Mouse (Mus musculus) megakaryocyte-erythroid progenitor cell, adult 5-6 weeks (primary cell): ENCODE results near the gene Selenof. TPM values are rescaled to one million over a fixed set of nuclear protein-coding genes. Genes with fewer than 3 reads are reported as not detected.
A peak's percentile ranks its signal among the peaks of the same experiment; 100 is the strongest.

Experiments
- ATAC-seq: replicated peaks from 2 replicates; pipeline ENCODE4 v1.8.0; 2016; ENCODE audit warnings: mild to moderate bottlenecking, inconsistent platforms; ENCODE audit not compliant: severe bottlenecking, poor library complexity, low FRiP score, low TSS enrichment
- total RNA-seq, 2 experiments: library from RNA; stranded (forward) in 1 of 2; stranded (reverse) in 1 of 2; fragments of 200-1000, 215-1000 nt in 1 of 2; fragments of >200 nt in 1 of 2; fragmentation: Nextera tagmentation in 1 of 2; gene quantifications; 2 replicates each; pipeline ENCODE4 v1.2.3; 2014 to 2017

Gene Selenof
- total RNA-seq (2014; fragmentation: Nextera tagmentation) (228 and 242 TPM in 2 replicates), total RNA-seq (2017) (570 and 661 TPM in 2 replicates)

DNA sequence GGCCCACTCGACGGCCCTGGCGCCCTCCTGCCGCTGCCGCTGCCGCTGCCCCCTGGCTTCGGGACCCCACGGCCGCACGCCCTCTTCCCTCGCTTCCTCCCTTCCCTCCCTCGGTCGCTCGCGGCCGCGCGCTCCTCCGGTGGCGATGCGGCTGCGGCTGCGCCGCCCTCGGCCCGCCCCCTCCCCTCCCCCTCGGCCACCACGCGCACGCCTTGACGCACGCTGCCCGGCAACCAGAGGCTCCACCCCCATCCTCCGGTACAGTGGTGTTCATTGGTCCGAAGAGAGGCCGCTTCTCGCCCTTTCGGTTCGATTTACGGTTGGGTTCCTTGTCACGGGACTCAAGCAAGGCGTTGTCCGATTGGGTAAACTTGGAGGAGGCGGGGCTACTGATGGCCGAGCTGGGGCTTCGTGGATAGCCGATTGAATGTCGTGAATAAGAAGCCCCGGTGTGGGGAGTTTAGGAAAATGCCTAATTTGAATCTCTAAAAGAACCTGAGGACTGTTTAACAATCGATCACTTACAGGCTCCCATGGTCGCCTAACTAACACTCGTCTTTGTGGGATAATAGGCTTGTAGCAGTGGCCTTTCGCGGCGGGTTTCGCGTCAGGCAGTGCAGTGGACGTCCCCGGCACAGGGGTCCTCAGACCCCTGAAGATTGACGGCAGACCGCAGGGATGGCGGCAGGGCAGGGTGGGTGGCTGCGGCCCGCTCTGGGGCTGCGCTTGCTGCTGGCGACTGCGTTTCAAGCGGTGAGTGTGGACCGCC lies at the start of gene Selenof, which contains the start of gene Hs2st1:
TSS of gene Selenof (plus strand) at position 258 of the 769 bp plus-strand sequence.
TSS of gene Hs2st1 (minus strand) at position 135 of the 769 bp plus-strand sequence.
- peak; percentile 97 for ATAC-seq

DNA sequence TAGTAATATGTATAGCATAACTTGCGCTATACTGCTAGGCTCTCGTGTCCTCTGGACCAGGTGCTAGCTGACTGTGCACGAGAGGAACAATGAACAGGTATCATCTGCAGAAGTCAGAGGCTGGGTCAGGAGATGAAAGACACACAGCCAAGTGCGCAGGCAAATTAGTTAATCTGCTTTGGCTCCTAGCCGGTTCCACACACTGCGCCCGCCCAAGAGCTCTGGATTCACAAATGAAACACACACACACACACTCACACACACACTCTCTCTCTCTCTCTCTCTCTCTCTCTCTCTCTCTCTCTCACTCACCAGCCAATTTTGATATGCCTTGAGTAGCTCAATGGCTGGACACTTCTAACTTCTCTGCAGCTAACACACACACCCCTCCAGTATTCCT lies 42.2 kb upstream of the Selenof start:
- ATAC-seq, result no peak

DNA sequence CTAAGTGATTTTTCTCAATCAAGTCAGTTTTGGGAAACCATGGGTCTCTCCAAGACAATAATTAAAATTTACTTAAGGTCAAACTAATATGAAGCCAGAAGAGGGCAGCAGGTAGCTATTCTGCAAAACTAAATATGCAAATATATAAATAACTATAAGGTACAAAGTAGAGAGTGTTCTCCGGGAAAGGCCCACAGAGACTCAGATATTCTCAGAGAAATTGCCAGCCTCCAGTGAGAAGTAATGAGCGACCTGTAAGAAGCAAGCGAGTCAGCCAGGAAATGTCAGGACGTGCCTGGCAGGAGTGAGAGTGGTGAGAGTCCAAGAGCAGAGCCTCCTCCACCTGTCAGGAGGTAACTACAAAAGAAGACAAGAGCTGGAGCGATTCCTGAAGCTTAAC lies 39.1 kb upstream of the Selenof start:
- 0 out of 2 replicates have a peak, but pooled peaks have one; percentile 20 for ATAC-seq

DNA sequence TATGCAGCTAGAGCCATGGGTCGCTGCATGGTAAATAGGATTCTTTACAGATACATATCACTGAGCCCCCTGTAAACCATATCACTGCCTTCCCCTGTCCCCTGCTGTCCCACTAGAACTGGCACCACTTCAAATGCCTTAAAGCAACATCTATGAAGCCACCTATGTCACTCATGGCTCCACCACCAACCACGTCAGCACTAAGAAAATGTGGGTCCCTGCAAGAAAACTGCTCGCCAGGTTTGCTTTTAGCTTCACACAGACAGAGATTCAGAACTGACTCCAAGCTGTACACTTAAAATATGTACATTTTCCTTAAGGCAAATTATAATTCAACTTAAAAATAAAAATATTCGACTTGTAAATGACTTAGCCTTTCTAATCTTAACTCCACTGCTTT lies 35.0 kb upstream of the Selenof start:
- no peak for ATAC-seq

DNA sequence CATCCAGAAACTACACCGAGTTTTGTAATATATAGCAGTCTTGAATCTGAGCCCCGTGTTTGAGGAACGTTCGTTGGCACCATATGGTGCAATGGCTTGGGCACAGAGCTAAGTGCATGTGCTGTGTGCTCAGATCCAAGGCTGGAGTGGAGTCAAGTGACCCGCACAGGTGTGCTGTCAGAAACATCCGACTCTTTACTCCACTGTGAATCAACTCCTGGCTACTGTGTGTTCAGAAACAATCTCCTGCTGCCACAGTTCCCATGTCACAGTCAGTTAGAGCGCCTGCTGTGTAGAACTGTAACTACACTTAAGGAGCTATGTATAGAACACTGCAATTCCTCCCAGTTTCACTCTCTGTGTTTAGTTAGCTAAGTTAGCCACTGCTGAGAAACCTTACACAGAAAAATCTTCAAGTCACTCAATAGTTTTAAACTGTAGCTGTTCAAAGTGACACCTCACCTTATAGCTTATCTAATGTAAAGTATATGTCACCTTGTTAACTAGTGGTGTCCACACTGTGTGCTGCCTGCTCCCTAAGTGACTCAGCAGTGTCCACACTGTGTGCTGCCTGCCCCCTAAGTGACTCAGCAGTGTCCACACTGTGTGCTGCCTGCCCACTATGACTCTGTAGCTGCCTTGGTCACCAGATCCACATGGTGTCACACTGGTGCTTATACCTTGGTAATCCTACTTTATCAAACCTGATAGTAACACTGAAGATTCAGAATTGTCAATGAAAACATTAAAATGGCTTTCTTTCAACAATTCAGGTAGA lies 32.8 kb upstream of the Selenof start:
- no peak for ATAC-seq

DNA sequence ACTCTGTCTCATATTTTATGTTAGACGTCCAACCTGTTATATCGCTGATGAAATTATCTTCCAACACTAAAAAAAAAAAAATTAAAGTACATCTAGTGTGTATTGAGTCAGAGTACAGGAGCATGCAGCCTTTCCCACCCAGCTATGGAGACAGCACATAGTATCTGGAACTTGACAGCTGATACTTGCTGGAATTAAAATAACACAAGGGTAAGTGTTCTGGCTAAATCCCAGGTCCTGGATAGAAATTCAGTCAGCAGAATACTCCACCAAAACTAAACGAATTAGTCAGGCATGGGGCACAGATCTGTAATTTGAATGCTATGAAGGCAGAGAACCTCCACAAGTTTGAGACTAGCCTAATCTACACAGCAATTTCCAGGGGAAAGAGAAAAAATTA lies 31.1 kb upstream of the Selenof start:
- ATAC-seq, result no peak

DNA sequence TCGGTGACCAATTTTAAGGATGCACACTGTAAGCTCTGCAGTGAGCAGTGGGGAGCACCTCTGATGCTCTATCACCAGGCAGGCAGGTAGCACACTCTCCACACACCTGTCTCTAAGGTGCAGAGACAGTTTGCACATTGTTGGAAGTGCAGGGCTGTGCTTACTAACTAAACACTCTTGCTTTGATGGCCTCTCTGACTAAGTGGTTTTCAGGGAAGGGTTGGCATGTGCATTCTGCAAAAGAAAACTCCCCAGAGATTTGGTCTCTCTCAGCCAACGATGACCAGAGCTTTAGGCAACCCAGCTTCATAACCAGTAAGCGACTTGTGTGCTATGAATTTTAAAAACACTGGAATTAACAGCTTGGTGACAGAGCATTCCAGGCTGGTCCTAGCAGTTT lies 29.3 kb upstream of the Selenof start:
- ATAC-seq, result no peak

DNA sequence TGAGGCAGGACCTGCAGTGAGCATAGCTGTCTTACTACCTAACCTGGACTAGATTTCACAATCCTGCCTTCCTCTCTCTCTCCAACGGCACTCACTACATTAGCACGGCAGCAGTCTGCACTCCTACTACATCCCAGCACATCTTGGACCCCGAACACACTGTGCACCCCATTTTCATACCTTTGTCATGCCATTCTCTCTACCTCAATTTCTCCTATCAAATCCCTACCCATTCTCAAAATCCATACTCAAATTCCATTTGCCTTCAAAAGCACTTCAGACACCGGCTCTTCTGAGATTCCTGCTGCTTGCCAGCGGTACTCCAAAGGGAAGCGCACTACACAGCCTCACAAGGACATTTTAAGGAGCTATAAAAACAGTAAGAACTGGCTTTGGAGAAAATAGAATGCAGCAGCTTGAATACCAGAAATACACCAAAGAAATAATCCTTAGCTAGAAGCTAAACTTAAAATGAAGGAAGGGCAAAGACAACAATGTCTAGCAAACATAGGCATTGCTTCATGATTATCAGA lies 28.1 kb upstream of the Selenof start:
- ATAC-seq, result 0 out of 2 replicates have a peak, but pooled peaks have one; percentile 27

DNA sequence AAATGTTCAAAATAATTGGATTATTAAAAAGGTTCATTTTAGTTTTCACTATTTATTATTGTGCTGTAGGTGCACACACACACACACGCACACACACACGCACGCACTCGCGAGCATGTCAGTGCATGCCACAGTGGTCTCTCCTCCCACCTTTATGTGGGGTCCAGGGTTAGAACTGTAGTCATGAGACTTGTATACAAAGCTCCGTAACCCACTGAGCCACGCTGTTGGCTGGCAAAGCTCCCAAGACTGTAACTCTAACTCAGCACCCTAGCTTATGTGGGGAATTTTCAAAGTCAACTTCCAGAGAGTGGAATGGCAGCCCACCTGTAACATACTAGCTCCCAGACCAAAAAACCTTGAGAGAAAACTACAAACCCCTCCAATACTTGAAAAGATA lies 25.0 kb upstream of the Selenof start:
- no peak for ATAC-seq

DNA sequence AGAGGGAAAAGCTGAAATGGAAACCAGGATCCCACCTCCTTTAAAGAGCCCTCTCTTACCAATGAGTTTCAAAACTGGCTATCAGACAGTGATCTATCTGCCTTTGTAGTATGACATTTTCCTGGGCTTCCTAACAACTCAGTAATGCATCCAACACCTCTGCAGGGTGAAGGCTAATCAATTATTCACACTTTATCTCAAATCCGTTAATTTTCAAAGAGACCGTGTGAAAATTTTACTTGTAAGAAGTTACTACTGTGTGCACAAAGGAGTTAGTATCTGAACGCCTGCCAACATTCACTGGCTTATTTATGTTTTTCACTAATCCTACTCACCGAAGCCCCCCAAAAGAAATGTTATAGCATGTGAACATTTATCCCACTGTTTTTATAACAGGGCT lies 24.3 kb upstream of the Selenof start:
- no peak for ATAC-seq

DNA sequence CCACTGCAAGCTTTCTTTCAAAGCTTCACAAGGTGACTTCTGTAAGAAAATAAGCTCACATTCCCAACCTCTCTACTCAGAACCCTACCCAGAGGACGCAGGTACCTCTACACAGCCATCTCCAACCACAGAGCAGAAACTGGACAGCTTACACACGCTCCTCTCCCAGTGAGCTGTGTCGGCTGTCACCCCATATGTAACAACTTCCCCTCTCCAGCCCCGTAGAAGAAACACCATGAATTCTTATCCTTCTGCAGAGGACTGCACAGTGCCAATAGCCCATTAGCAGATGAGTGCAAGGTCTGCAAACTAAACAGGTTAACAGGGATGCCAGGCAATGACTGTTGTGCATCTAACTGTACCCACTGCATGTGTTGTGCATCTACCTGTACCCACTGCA lies 23.6 kb upstream of the Selenof start:
- peak; percentile 67 for ATAC-seq

DNA sequence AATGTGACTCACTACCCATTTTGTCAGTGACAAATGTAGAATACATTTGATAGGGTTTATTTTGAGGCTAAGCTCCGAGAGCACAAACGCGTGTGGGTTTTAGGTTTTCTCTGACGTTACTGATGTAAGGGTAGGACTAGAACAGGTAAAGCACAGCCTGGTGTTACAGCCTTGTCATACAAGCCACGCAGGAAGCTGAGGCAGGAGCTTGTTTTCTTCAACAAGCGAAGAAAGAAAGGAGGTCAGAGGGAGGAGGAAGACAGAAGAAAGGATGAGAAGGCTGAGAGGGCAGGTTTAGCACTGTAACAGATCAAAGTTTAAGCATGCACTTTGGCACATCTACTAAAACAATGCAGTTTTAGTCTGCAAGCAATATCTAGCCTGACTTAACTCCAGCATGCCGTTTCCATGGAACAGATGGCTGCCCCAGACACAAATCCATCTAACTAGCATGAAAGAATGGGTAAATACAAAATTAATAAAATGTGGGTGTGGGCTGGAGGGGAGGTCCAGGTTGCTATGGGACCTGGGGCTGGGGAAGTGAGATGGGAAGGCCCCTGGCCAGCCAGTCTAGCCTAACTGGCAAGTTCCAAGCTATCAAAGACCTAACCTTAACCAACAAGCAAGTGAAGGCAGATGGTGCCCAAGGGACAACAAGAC lies 21.8 kb upstream of the Selenof start:
- ATAC-seq, result no peak

DNA sequence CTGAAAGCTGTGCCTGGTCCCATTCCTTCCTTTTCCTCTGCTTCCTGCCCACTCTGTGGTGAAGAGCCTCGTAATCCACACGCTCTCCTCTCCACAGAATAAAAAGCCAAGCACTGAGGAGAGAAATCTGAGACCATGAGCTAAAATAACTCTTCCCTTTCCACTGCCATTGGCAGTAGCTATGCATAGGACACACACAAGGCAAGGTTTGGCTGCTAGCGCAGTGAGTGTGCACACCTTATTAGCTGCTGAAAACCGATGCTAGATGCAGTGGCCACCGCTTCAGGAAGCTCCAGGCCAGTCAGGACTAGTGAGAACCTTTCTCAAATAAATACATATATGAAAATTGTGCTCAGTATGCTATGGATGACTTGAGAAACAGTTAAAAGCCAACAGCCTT lies 20.1 kb upstream of the Selenof start:
- no peak for ATAC-seq

DNA sequence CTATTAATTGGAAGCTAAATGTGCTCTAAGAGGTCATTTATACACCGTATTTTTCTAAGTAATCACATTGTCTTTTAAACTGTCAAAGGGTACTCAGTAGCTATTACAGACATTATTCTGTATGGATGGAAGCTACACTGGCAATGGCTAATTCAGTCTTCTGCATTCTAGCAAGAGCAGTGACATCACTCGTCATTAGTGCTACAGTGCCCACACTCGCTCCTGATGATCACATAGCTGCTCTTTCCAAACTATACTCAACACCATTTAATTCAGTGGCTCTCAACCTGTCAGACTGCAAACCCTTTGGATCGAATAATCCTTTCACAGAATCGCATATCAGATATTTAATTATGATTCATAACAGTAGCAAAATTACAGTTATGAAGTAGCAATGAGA lies 19.4 kb upstream of the Selenof start:
- ATAC-seq, result no peak

DNA sequence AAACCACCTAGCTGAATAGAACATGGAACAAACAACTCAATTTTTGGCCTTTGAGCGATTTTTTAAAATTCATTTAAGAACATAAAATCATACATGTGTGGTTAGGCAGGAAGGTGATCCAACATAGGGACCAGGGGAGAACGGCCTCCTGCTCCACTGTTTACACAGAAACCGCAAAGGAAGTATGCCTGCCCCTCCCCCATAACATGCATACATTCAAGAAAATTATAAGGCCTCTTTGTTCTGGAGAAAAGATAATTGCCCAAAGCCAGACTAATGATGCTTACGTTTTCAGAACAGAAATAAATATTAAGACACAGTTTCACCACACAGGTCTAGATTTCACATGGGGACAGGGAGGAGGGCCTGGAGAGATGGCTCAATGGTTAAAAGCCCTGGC lies 18.7 kb upstream of the Selenof start:
- ATAC-seq, result no peak

DNA sequence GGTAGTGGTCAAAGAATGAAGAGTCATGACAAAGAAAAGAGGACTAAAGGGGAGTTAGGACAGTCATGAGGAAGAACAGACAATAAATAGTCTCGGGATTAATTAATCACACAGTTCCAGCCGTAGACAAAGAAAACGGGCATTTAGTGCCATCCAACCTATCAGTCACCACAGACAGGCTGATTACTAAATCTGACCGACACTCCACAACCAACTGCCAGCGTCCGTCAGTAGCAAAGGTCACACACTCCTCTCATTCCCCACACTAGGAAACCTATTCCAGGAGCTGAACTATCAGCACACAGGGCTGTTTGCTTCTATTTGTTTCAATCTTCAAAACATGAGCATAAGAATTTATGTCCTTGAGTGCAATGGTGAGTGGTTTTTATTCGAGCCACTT lies 16.2 kb upstream of the Selenof start:
- ATAC-seq, result peak; percentile 52

DNA sequence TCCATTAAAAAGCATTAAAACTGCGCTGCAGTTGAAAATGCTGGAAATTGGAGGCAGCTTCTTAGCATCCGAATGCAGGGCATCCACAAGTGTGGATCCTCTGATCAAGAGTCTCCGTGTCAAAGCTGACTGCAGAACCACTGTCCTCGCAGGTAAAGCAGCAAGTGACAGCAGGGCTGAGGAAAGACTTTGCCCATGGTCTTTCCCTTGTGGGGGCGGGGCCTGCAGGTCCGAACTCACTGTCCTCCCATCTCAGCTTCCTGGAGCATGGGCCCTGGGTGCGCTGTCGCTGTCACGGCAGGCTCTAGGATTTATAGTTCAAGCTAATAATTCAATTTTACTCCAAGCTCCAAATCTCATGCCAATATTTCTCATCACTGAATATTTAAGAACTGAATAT lies 15.6 kb upstream of the Selenof start:
- no peak for ATAC-seq

DNA sequence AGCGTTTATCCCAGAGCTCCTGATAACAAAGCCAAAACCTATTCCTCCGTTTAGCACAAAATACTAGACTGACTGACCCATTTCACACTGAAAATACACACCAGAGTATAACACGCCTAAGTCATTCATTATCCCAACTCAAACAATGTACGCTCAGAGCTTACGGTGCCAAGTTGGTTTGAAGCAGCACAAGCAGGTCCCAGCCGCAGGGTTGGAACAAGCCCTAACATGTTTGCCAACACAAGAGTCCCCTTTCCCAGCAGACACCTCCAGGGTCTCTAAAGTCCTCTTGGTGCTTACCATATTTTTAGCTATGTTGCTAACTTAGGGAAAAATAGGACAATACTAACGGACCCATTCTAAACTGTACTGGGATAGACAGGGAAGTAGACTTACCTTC lies 15.0 kb upstream of the Selenof start:
- no peak for ATAC-seq

DNA sequence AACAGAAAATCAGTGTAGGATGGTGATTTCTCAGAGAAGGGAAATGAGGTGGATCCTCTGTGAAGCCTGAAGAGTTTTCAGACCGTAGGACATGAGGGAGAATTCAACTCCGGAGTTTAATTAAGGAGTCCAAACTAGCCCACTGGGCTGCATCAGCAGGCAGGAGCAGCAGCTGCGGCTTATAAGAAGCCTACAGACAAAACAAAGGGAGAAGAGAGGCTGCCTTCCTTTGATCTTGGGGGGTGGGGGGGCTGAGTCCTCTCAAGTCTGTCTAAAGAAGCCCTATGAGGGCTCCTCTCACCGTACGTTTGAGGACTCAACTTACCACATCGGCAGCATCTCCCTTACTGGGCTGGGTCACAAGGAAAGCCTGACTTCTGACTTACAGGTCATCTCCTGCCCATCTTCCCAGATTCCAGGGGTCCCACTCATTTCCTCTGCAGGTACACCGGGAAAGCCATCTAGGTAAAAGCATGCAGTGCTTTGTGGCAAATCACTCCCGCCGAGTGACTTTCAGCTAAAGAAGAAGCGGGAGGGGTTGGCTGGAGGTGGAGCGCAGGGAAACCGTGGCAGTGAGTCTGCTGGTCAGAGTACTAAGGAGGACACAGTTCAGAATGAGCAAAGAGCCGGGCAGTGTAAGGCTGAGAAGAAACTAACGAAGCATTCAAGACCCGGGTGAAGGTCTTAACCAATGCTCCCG lies 13.3 kb upstream of the Selenof start:
- ATAC-seq, result no peak
